Mouse (Mus musculus): ENCODE data around the gene Cdsn. TPM values are rescaled to one million over a fixed set of nuclear protein-coding genes. Genes with fewer than 3 reads are reported as not detected.

Gene Cdsn
- polyA plus RNA-seq (2015; fragmentation: Nextera tagmentation; extraction: Ambion mirVana), result 0.42 and 7.0 TPM in 2 replicates

DNA sequence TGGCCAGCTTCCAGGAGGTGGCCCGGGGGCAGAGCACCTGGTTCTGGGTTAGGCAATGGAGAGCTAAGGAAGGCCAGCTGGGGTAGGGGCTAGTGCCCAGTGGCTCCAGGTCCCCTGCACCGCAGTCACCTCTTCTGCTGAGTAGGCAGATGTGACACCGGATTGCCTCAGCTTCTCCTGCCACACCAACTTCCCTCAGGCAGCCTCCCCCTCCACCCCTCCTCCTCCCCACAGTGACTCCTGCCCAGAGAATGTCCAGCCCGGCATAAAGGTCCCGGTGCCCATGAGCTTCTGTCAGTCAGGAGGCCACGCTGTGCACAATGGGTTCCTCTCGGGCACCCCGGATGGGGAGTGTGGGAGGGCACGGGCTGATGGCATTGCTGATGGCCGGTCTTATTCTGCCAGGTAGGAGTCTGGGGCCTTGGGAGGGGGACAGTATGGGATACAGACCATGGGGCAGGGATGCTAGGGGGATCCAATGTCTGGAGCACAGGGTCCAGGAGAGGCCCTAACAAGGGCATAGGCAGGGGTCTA lies at the start of gene Cdsn:
Gene Cdsn, plus strand, starts transcription at position 248 of the 534 bp plus-strand sequence.

GRCm38 (mm10) chr17:35505776-35506175 lies 46.2 kb upstream of the Cdsn start, which contains the start of gene Pou5f1:
Gene Pou5f1, plus strand, starts transcription at chr17:35506018.

DNA sequence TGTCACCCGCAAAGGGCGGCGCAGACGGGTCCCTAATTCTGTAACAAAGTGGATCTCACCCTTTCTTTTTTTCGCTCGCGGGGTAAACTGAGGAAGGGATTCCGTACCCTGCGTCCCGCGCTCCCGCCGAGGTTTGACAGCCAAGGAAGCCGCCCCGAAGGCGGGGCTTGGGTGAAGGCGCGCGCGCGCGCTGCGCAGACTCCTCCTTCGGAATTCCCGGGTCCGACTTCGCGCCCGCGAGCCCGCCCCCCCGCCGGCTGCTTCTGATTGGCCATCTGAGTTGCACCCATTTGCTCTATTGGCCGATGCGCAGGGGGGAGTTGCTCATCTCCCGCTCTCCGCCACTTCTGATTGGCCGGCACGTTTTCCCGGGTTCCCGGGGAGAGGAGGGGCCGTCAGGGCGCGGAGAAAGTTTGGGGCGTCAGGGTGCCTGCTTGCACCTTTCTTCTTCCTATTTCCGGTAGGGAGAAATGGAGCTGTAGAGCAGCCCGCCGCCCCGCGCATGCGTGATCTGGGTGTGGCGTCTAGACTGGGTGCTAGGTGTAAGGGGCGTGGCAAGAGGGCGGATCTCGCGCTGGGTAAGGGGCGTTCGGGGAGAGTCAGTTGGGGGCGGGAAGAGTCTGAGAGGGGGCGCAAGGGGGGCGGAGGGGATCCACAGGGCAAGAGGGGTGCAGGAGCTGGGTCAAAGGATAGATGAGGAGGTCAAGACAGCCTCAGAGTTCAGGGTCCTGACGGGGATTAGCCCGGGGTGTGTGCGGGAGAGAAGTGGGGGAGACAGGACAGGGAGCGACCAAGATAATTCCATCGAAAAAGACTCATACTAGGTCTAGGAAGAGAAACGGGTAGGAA lies 35.1 kb upstream of the Cdsn start, which contains the start of the genes Tcf19 and Cchcr1:
Gene Tcf19, minus strand, starts transcription at position 173 of the 849 bp plus-strand sequence.
Gene Cchcr1, plus strand, starts transcription at position 449 of the 849 bp plus-strand sequence.

DNA sequence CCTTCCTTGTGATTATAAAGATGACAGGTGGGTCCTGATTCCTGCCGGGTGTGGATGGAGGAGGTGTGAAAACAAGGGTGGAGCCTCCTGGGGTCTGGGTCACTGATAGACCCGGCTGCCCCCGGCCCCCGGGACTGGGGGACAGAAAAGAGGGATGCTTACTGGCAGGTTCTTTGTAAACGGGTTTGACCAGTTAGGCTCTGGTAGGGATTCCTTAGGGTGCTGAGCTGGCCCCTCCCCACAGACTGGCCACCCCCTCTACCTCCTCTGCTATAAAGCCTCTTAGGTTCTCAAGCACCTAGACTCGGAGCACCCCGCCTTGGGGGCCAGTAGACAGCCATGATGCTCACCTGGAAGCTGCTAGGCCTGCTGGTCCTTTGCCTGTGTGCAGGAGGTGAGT lies 19.0 kb upstream of the Cdsn start, which contains the start of gene Psors1c2:
Gene Psors1c2, plus strand, starts transcription at position 301 of the 400 bp plus-strand sequence.

DNA sequence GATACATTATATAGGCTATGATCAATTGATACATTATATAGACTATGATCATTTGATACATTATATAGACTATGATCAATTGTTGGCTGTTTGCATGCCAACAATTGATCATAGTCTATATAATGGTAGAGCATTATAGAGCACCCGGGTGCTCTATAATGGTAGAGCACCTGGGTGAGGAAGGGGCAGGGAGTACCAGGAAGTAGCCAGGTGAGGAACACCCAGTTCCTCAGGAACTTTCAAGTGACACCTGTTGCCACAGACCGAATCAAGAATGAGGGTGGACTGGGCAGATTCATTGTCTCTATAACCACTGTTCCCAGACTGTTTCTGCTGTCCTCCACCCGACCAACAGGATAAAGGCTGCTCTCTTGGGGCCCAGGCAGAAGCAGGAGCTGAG lies 15.2 kb downstream of the Cdsn start, which contains the start of gene 2300002M23Rik:
Gene 2300002M23Rik, plus strand, starts transcription at position 301 of the 400 bp plus-strand sequence.

GRCm38 (mm10) chr17:35601249-35601648 lies 49.3 kb downstream of the Cdsn start, which contains the start of gene Sfta2:
Gene Sfta2, plus strand, starts transcription at chr17:35601549.

Other genes starting within 250 kb of the Cdsn start
- gene H2-Q1, start 231.7 kb upstream of the Cdsn start, polyA plus RNA-seq (2015; fragmentation: Nextera tagmentation; extraction: Ambion mirVana), result not detected in 2 replicates
- gene H2-Q2, start 209.9 kb upstream of the Cdsn start, polyA plus RNA-seq (2015; fragmentation: Nextera tagmentation; extraction: Ambion mirVana), result not detected in 2 replicates
- gene H2-Q4, start 172.5 kb upstream of the Cdsn start, polyA plus RNA-seq (2015; fragmentation: Nextera tagmentation; extraction: Ambion mirVana), result 2.4 and 3.8 TPM in 2 replicates
- gene H2-Q6, start 127.3 kb upstream of the Cdsn start, polyA plus RNA-seq (2015; fragmentation: Nextera tagmentation; extraction: Ambion mirVana), result 0.49 and 0.79 TPM in 2 replicates
- gene H2-Q7, start 113.0 kb upstream of the Cdsn start, polyA plus RNA-seq (2015; fragmentation: Nextera tagmentation; extraction: Ambion mirVana), result 1.3 and 1.7 TPM in 2 replicates
- gene H2-Q10, start 82.0 kb upstream of the Cdsn start, polyA plus RNA-seq (2015; fragmentation: Nextera tagmentation; extraction: Ambion mirVana), result 0.62 and 1.2 TPM in 2 replicates
- gene Pou5f1, start 46.1 kb upstream of the Cdsn start, polyA plus RNA-seq (2015; fragmentation: Nextera tagmentation; extraction: Ambion mirVana), result not detected in 2 replicates
- 20.3 and 26.5 TPM in 2 replicates for gene Tcf19, start 35.3 kb upstream of the Cdsn start, polyA plus RNA-seq (2015; fragmentation: Nextera tagmentation; extraction: Ambion mirVana)
- 3.9 and 5.0 TPM in 2 replicates for gene Cchcr1, start 35.0 kb upstream of the Cdsn start, polyA plus RNA-seq (2015; fragmentation: Nextera tagmentation; extraction: Ambion mirVana)
- not detected in 2 replicates for gene Psors1c2, start 18.9 kb upstream of the Cdsn start, polyA plus RNA-seq (2015; fragmentation: Nextera tagmentation; extraction: Ambion mirVana)
- not detected in 2 replicates for gene 2300002M23Rik, start 15.3 kb downstream of the Cdsn start, polyA plus RNA-seq (2015; fragmentation: Nextera tagmentation; extraction: Ambion mirVana)
- not detected in 2 replicates for gene Sfta2, start 49.4 kb downstream of the Cdsn start, polyA plus RNA-seq (2015; fragmentation: Nextera tagmentation; extraction: Ambion mirVana)
- gene Gm9573, start 74.5 kb downstream of the Cdsn start, polyA plus RNA-seq (2015; fragmentation: Nextera tagmentation; extraction: Ambion mirVana), result not detected in 2 replicates
- gene Mucl3, start 91.6 kb downstream of the Cdsn start, polyA plus RNA-seq (2015; fragmentation: Nextera tagmentation; extraction: Ambion mirVana), result not detected in 2 replicates
- gene Vars2, start 115.5 kb downstream of the Cdsn start, polyA plus RNA-seq (2015; fragmentation: Nextera tagmentation; extraction: Ambion mirVana), result 7.1 and 7.7 TPM in 2 replicates
- gene Gtf2h4, start 121.6 kb downstream of the Cdsn start, polyA plus RNA-seq (2015; fragmentation: Nextera tagmentation; extraction: Ambion mirVana), result 26.0 and 26.3 TPM in 2 replicates
- gene Ddr1, start 152.5 kb downstream of the Cdsn start, polyA plus RNA-seq (2015; fragmentation: Nextera tagmentation; extraction: Ambion mirVana), result 31.1 and 31.6 TPM in 2 replicates

Data from skeletal muscle tissue, postnatal 0 days (tissue).